Mouse (Mus musculus) neural tube, embryonic 12.5 days (tissue): ENCODE data around the gene Osgep. TPM values are rescaled to one million over a fixed set of nuclear protein-coding genes. Genes with fewer than 3 reads are reported as not detected.
"Not testable (repeated sequence)": the region's sequence is repeated elsewhere in the genome, so short reads cannot be mapped to it uniquely, and the experiment has no call there.

Experiments used
- ATAC-seq: fragments of 200-750 bp; cut with Nextera tagmentation; 2 replicates; pipeline ENCODE4 v1.8.0; 2017; ENCODE audit warnings: low read depth, mild to moderate bottlenecking, moderate TSS enrichment, moderate library complexity; ENCODE audit not compliant: low FRiP score
- H3K27ac ChIP-seq: fragments of 300-500 bp; sonication (generic); 2 replicates; pipeline ENCODE4 v1.5.1; 2016
- H3K27me3 ChIP-seq: fragments of 300-500 bp; sonication (generic); replicated peaks from 2 replicates; pipeline ENCODE4 v1.6.1; 2016; ENCODE audit warnings: mild to moderate bottlenecking
- H3K36me3 ChIP-seq: fragments of 300-500 bp; sonication (generic); 2 replicates; pipeline ENCODE4 v1.6.1; 2016; ENCODE audit warnings: mild to moderate bottlenecking
- H3K4me1 ChIP-seq: fragments of 300-500 bp; sonication (generic); 2 replicates; pipeline ENCODE4 v1.6.1; 2016
- H3K4me2 ChIP-seq: fragments of 300-500 bp; sonication (generic); replicated peaks from 2 replicates; pipeline ENCODE4 v1.6.1; 2016; ENCODE audit warnings: mild to moderate bottlenecking
- H3K4me3 ChIP-seq: fragments of 300-500 bp; sonication (generic); 2 replicates; pipeline ENCODE4 v1.5.1; 2016
- H3K9ac ChIP-seq: fragments of 300-500 bp; sonication (generic); 2 replicates; pipeline ENCODE4 v1.6.1; 2016; ENCODE audit warnings: mild to moderate bottlenecking
- H3K9me3 ChIP-seq: fragments of 300-500 bp; sonication (generic); 2 replicates; pipeline ENCODE4 v1.6.1; 2016; ENCODE audit warnings: mild to moderate bottlenecking
- WGBS: fragments of 180-500 bp; shearing (Covaris S2); methylation state at CpG from one replicate; pipeline ENCODE4 v1.1.7; 2016; 5-methylcytosine and 5-hydroxymethylcytosine counted together
- polyA plus RNA-seq: library from polyadenylated mRNA; unstranded; fragments of >200 nt; fragmentation: Nextera tagmentation; extraction: Ambion mirVana; gene quantifications from 2 replicates; pipeline ENCODE4 v1.2.1, GENCODE M21; 2016

The Osgep gene
- polyA plus RNA-seq = 120 and 129 TPM in 2 replicates

GRCm38 (mm10) chr14:50924281-50925064 is at the start of gene Osgep, which contains the start of gene Apex1:
Gene Osgep, minus strand, starts transcription at chr14:50924893.
Gene Apex1, plus strand, starts transcription at chr14:50924968.
- Histone ChIP-seq H3K4me2 (peak within 1 kb of the TSS; percentile 78), H3K27ac (peak within 1 kb of the TSS; percentile 77), H3K4me3 (peak within 1 kb of the TSS; percentile 77), H3K27me3 (no peaks in the 10 kb centered on the region), H3K36me3 (peaks cover 38% of the 10 kb centered on the region), H3K4me1 (peaks cover 20% of the 10 kb centered on the region), H3K9me3 (no peaks in the 10 kb centered on the region), H3K9ac (peak within 1 kb of the TSS; percentile 83)
- peak; percentile 94 for ATAC-seq
- under 1% methylated on average over 57 of the region's 57 CpGs for WGBS

- H3K27ac ChIP-seq = no peak overlapping the region
- H3K36me3 ChIP-seq = no peaks in the 10 kb centered on the region
- H3K4me1 ChIP-seq = peaks cover 12% of the 10 kb centered on the region
- no peak overlapping the region for H3K4me2 ChIP-seq
- H3K27me3 ChIP-seq = no peaks in the 10 kb centered on the region
- H3K9me3 ChIP-seq = no peaks in the 10 kb centered on the region
- no peak overlapping the region for H3K9ac ChIP-seq
- H3K4me3 ChIP-seq = no peak overlapping the region
- WGBS = 42% methylated on average over 4 of the region's 4 CpGs
- no peak for ATAC-seq
Measured at GRCm38 (mm10) chr14:50973700-50974099, 49.0 kb upstream of the Osgep start.

- peaks cover 12% of the 10 kb centered on the region for H3K4me1 ChIP-seq
- not testable (repeated sequence) for H3K9ac ChIP-seq, H3K27ac ChIP-seq, H3K36me3 ChIP-seq, H3K27me3 ChIP-seq, H3K4me2 ChIP-seq, H3K4me3 ChIP-seq, H3K9me3 ChIP-seq, ATAC-seq
- WGBS = 94% methylated on average over 5 of the region's 5 CpGs
Measured at GRCm38 (mm10) chr14:50973054-50973453, 48.4 kb upstream of the Osgep start.

- WGBS = 64% methylated on average over 1 of the region's 1 CpGs
- no peak overlapping the region for H3K4me2 ChIP-seq
- H3K4me1 ChIP-seq = peaks cover 6% of the 10 kb centered on the region; the same call in 1 of the 2 replicates
- no peak overlapping the region for H3K27ac ChIP-seq
- no peaks in the 10 kb centered on the region for H3K36me3 ChIP-seq
- no peaks in the 10 kb centered on the region for H3K9me3 ChIP-seq
- ATAC-seq = no peak
- no peak overlapping the region for H3K9ac ChIP-seq
- no peak overlapping the region for H3K4me3 ChIP-seq
- H3K27me3 ChIP-seq = no peaks in the 10 kb centered on the region
Measured at GRCm38 (mm10) chr14:50970822-50971221, 46.1 kb upstream of the Osgep start.

GRCm38 (mm10) chr14:50969558-50970544 is 45.2 kb upstream of the Osgep start:
- Histone ChIP-seq H3K4me2 (peak overlapping the region; percentile 35), H3K27ac (no peak overlapping the region), H3K36me3 (no peaks in the 10 kb centered on the region), H3K9me3 (no peaks in the 10 kb centered on the region), H3K4me3 (no peak overlapping the region), H3K27me3 (no peaks in the 10 kb centered on the region), H3K4me1 (peaks cover 6% of the 10 kb centered on the region; the same call in 1 of the 2 replicates), H3K9ac (no peak overlapping the region)
- WGBS = 17% methylated on average over 12 of the region's 12 CpGs
- peak; percentile 41; the same call in 1 of the 2 replicates for ATAC-seq

- WGBS = 4% methylated on average over 1 of the region's 1 CpGs
Measured at GRCm38 (mm10) chr14:50969041-50969440, 44.3 kb upstream of the Osgep start.

GRCm38 (mm10) chr14:50968216-50968980 is 43.7 kb upstream of the Osgep start:
- H3K9me3 ChIP-seq = no peaks in the 10 kb centered on the region
- ATAC-seq = no peak
- WGBS = 79% methylated on average over 5 of the region's 5 CpGs

More at GRCm38 (mm10) chr14:50969041-50969440, 44.3 kb upstream of the Osgep start:
- Histone ChIP-seq H3K9me3 (no peaks in the 10 kb centered on the region), H3K4me3 (no peak overlapping the region), H3K4me2 (no peak overlapping the region), H3K36me3 (no peaks in the 10 kb centered on the region), H3K27me3 (no peaks in the 10 kb centered on the region), H3K9ac (no peak overlapping the region), H3K4me1 (peaks cover 6% of the 10 kb centered on the region; the same call in 1 of the 2 replicates), H3K27ac (no peak overlapping the region)
- 0 out of 2 replicates have a peak, but pooled peaks have one; percentile 71 for ATAC-seq

GRCm38 (mm10) chr14:50958289-50958995 is 33.7 kb upstream of the Osgep start:
- not testable (repeated sequence) for H3K9me3 ChIP-seq, H3K36me3 ChIP-seq, H3K4me2 ChIP-seq, ATAC-seq, H3K9ac ChIP-seq, H3K27me3 ChIP-seq, H3K27ac ChIP-seq, H3K4me1 ChIP-seq, H3K4me3 ChIP-seq
- 92% methylated on average over 5 of the region's 5 CpGs for WGBS

More at GRCm38 (mm10) chr14:50968216-50968980, 43.7 kb upstream of the Osgep start:
- Histone ChIP-seq H3K9ac (no peak overlapping the region), H3K27ac (no peak overlapping the region), H3K27me3 (no peaks in the 10 kb centered on the region), H3K4me2 (no peak overlapping the region), H3K4me1 (peaks cover 6% of the 10 kb centered on the region; the same call in 1 of the 2 replicates), H3K36me3 (no peaks in the 10 kb centered on the region), H3K4me3 (no peak overlapping the region)

GRCm38 (mm10) chr14:50957146-50957545 is 32.5 kb upstream of the Osgep start:
- H3K9ac ChIP-seq, H3K36me3 ChIP-seq, H3K4me3 ChIP-seq, H3K4me2 ChIP-seq, ATAC-seq, H3K9me3 ChIP-seq, H3K4me1 ChIP-seq, H3K27me3 ChIP-seq, H3K27ac ChIP-seq: not testable (repeated sequence)
- WGBS = 83% methylated on average over 3 of the region's 3 CpGs

- not testable (repeated sequence) for H3K9ac ChIP-seq, H3K27me3 ChIP-seq, H3K36me3 ChIP-seq, H3K4me1 ChIP-seq, H3K27ac ChIP-seq, H3K4me3 ChIP-seq, H3K9me3 ChIP-seq, H3K4me2 ChIP-seq
- WGBS = 88% methylated on average over 6 of the region's 6 CpGs
- ATAC-seq = peak; percentile 52; the same call in 1 of the 2 replicates
Measured at GRCm38 (mm10) chr14:50956724-50957123, 32.0 kb upstream of the Osgep start.

GRCm38 (mm10) chr14:50955942-50956508 is 31.3 kb upstream of the Osgep start, which contains the start of gene Pnp2:
Gene Pnp2, plus strand, starts transcription at chr14:50955992.
- H3K4me2 ChIP-seq = peak within 1 kb of the TSS; percentile 41
- not testable (repeated sequence) for H3K27ac ChIP-seq, H3K9me3 ChIP-seq, H3K27me3 ChIP-seq, H3K36me3 ChIP-seq, H3K4me3 ChIP-seq, H3K4me1 ChIP-seq, H3K9ac ChIP-seq
- ATAC-seq = peak; percentile 89
- WGBS = 10% methylated on average over 19 of the region's 19 CpGs
